Mouse (Mus musculus) stomach, embryonic 15.5 days (tissue): ENCODE data around the gene Sytl1. TPM values are rescaled to one million over a fixed set of nuclear protein-coding genes. Genes with fewer than 3 reads are reported as not detected.

Experiments
- ATAC-seq: fragments of 200-750 bp; cut with Nextera tagmentation; 2 replicates; pipeline ENCODE4 v1.8.0; 2017; ENCODE audit warnings: low read depth, moderate number of reproducible peaks, moderate TSS enrichment; ENCODE audit not compliant: insufficient read depth, low FRiP score
- H3K27ac ChIP-seq: fragments of 300-500 bp; sonication (generic); 2 replicates; pipeline ENCODE4 v1.5.1; 2015; ENCODE audit warnings: mild to moderate bottlenecking, inconsistent platforms
- H3K27me3 ChIP-seq: fragments of 300-500 bp; sonication (generic); replicated peaks from 2 replicates; pipeline ENCODE4 v1.6.1; 2015; ENCODE audit warnings: inconsistent platforms
- H3K36me3 ChIP-seq: fragments of 300-500 bp; sonication (generic); 2 replicates; pipeline ENCODE4 v1.6.1; 2015; ENCODE audit warnings: inconsistent platforms
- H3K4me1 ChIP-seq: fragments of 300-500 bp; sonication (generic); 2 replicates; pipeline ENCODE4 v1.6.1; 2015; ENCODE audit warnings: inconsistent platforms
- H3K4me2 ChIP-seq: fragments of 300-500 bp; sonication (generic); 2 replicates; pipeline ENCODE4 v1.6.1; 2015; ENCODE audit warnings: mild to moderate bottlenecking, inconsistent platforms
- H3K4me3 ChIP-seq: fragments of 300-500 bp; sonication (generic); replicated peaks from 2 replicates; pipeline ENCODE4 v1.5.1; 2015; ENCODE audit warnings: inconsistent platforms
- H3K9ac ChIP-seq: fragments of 300-500 bp; sonication (generic); 2 replicates; pipeline ENCODE4 v1.6.1; 2015; ENCODE audit warnings: inconsistent platforms
- H3K9me3 ChIP-seq: fragments of 300-500 bp; sonication (generic); 2 replicates; pipeline ENCODE4 v1.6.1; 2016; ENCODE audit warnings: inconsistent platforms
- WGBS: fragments of 180-500 bp; shearing (Covaris S2); methylation state at CpG from one replicate; pipeline ENCODE4 v1.1.7; 2015; 5-methylcytosine and 5-hydroxymethylcytosine counted together
- polyA plus RNA-seq: library from polyadenylated mRNA; unstranded; fragments of >200 nt; fragmentation: Nextera tagmentation; extraction: Ambion mirVana; gene quantifications from 2 replicates; pipeline ENCODE4 v1.2.1, GENCODE M21; 2015

The Sytl1 gene
- polyA plus RNA-seq, 1 experiment from 2014 or later: 29.0 TPM

- Histone ChIP-seq H3K4me3 (no peak overlapping the region), H3K4me1 (peaks cover 10% of the 10 kb centered on the region), H3K9ac (no peak overlapping the region), H3K9me3 (no peaks in the 10 kb centered on the region), H3K27me3 (no peaks in the 10 kb centered on the region), H3K4me2 (no peak overlapping the region), H3K36me3 (no peaks in the 10 kb centered on the region), H3K27ac (no peak overlapping the region)
- ATAC-seq: no peak; the same call in 1 of the 2 replicates
- 72% methylated on average over 8 of the region's 8 CpGs for WGBS
Observed at GRCm38 (mm10) chr4:133227636-133228035, 35.3 kb downstream of the Sytl1 start.

- Histone ChIP-seq H3K4me2 (no peak overlapping the region), H3K9me3 (no peaks in the 10 kb centered on the region), H3K4me1 (peaks cover 12% of the 10 kb centered on the region), H3K27me3 (0 out of 2 replicates have a peak, but pooled peaks cover 4% of the 10 kb centered on the region), H3K27ac (no peak overlapping the region), H3K9ac (no peak overlapping the region), H3K36me3 (no peaks in the 10 kb centered on the region), H3K4me3 (no peak overlapping the region)
- no peak for ATAC-seq
- WGBS: 72% methylated on average over 10 of the region's 10 CpGs
Observed at GRCm38 (mm10) chr4:133226073-133226472, 36.8 kb downstream of the Sytl1 start.

GRCm38 (mm10) chr4:133223875-133224274, 39.0 kb downstream of the Sytl1 start:
- H3K27ac ChIP-seq: peak overlapping the region; percentile 44; the same call in 1 of the 2 replicates
- no peak overlapping the region for H3K9ac ChIP-seq
- 53% methylated on average over 5 of the region's 5 CpGs for WGBS
- H3K27me3 ChIP-seq: 0 out of 2 replicates have a peak, but pooled peaks cover 8% of the 10 kb centered on the region
- peaks cover 16% of the 10 kb centered on the region for H3K4me1 ChIP-seq
- H3K9me3 ChIP-seq: no peaks in the 10 kb centered on the region
- H3K36me3 ChIP-seq: no peaks in the 10 kb centered on the region
- ATAC-seq: no peak
- H3K4me2 ChIP-seq: no peak overlapping the region
- no peak overlapping the region for H3K4me3 ChIP-seq

- Histone ChIP-seq H3K36me3 (no peaks in the 10 kb centered on the region), H3K27me3 (0 out of 2 replicates have a peak, but pooled peaks cover 8% of the 10 kb centered on the region), H3K27ac (no peak overlapping the region), H3K9ac (no peak overlapping the region), H3K4me3 (no peak overlapping the region), H3K9me3 (no peaks in the 10 kb centered on the region), H3K4me2 (no peak overlapping the region), H3K4me1 (peaks cover 16% of the 10 kb centered on the region)
- ATAC-seq: no peak
- WGBS: 82% methylated on average over 8 of the region's 8 CpGs
Observed at GRCm38 (mm10) chr4:133221701-133222100, 41.2 kb downstream of the Sytl1 start.

GRCm38 (mm10) chr4:133220656-133221055, 42.3 kb downstream of the Sytl1 start:
- H3K27ac ChIP-seq: no peak overlapping the region
- H3K27me3 ChIP-seq: 0 out of 2 replicates have a peak, but pooled peaks cover 8% of the 10 kb centered on the region
- no peaks in the 10 kb centered on the region for H3K9me3 ChIP-seq
- peak overlapping the region; percentile 44; the same call in 1 of the 2 replicates for H3K9ac ChIP-seq
- ATAC-seq: peak; percentile 23; the same call in 1 of the 2 replicates
- H3K4me3 ChIP-seq: peak overlapping the region; percentile 41
- H3K36me3 ChIP-seq: no peaks in the 10 kb centered on the region
- WGBS: 5% methylated on average over 25 of the region's 25 CpGs
- peaks cover 16% of the 10 kb centered on the region for H3K4me1 ChIP-seq
- peak overlapping the region; percentile 78 for H3K4me2 ChIP-seq

- no peak overlapping the region for H3K4me3 ChIP-seq
- no peak overlapping the region for H3K9ac ChIP-seq
- H3K4me1 ChIP-seq: peaks cover 13% of the 10 kb centered on the region; the same call in 1 of the 2 replicates
- no peak overlapping the region for H3K4me2 ChIP-seq
- WGBS: 91% methylated on average over 3 of the region's 3 CpGs
- no peaks in the 10 kb centered on the region for H3K9me3 ChIP-seq
- no peak for ATAC-seq
- no peak overlapping the region for H3K27ac ChIP-seq
- H3K27me3 ChIP-seq: peaks cover 15% of the 10 kb centered on the region
- H3K36me3 ChIP-seq: no peaks in the 10 kb centered on the region
Observed at GRCm38 (mm10) chr4:133218745-133219144, 44.2 kb downstream of the Sytl1 start.

- no peaks in the 10 kb centered on the region for H3K9me3 ChIP-seq
- 7% methylated on average over 5 of the region's 5 CpGs for WGBS
- H3K9ac ChIP-seq: no peak overlapping the region
Observed at GRCm38 (mm10) chr4:133217641-133218040, 45.3 kb downstream of the Sytl1 start.

GRCm38 (mm10) chr4:133213661-133214060, 49.3 kb downstream of the Sytl1 start:
- ATAC-seq: no peak

More at GRCm38 (mm10) chr4:133217641-133218040, 45.3 kb downstream of the Sytl1 start:
- Histone ChIP-seq H3K4me2 (no peak overlapping the region), H3K4me1 (peaks cover 19% of the 10 kb centered on the region), H3K27me3 (peaks cover 25% of the 10 kb centered on the region), H3K4me3 (no peak overlapping the region), H3K27ac (no peak overlapping the region), H3K36me3 (no peaks in the 10 kb centered on the region)
- ATAC-seq: no peak

GRCm38 (mm10) chr4:133213268-133213590, 49.7 kb downstream of the Sytl1 start:
- 3% methylated on average over 9 of the region's 9 CpGs for WGBS
- H3K27ac ChIP-seq: no peak overlapping the region
- peak overlapping the region; percentile 55 for H3K4me3 ChIP-seq
- peak overlapping the region; percentile 99 for H3K4me2 ChIP-seq
- H3K27me3 ChIP-seq: peaks cover 37% of the 10 kb centered on the region
- no peaks in the 10 kb centered on the region for H3K9me3 ChIP-seq
- H3K36me3 ChIP-seq: no peaks in the 10 kb centered on the region
- H3K9ac ChIP-seq: no peak overlapping the region
- no peak for ATAC-seq
- peaks cover 21% of the 10 kb centered on the region for H3K4me1 ChIP-seq

More at GRCm38 (mm10) chr4:133213661-133214060, 49.3 kb downstream of the Sytl1 start:
- H3K27me3 ChIP-seq: peaks cover 37% of the 10 kb centered on the region
- H3K9me3 ChIP-seq: no peaks in the 10 kb centered on the region
- H3K4me2 ChIP-seq: peak overlapping the region; percentile 99
- H3K4me3 ChIP-seq: peak overlapping the region; percentile 55; the same call in 1 of the 2 replicates
- no peak overlapping the region for H3K27ac ChIP-seq
- H3K4me1 ChIP-seq: peaks cover 21% of the 10 kb centered on the region
- H3K36me3 ChIP-seq: no peaks in the 10 kb centered on the region
- 26% methylated on average over 10 of the region's 10 CpGs for WGBS
- no peak overlapping the region for H3K9ac ChIP-seq

- ATAC-seq: peak; percentile 79
- peak overlapping the region; percentile 99 for H3K4me2 ChIP-seq
Observed at GRCm38 (mm10) chr4:133212562-133213267, 50.2 kb downstream of the Sytl1 start.

GRCm38 (mm10) chr4:133211751-133212561, 51.0 kb downstream of the Sytl1 start, which contains the start of the genes Cd164l2 and Gpr3:
Gene Cd164l2, plus strand, starts transcription at chr4:133212131.
Gene Gpr3, minus strand, starts transcription at chr4:133212536.
- Histone ChIP-seq H3K36me3 (no peaks in the 10 kb centered on the region), H3K27me3 (peaks cover 37% of the 10 kb centered on the region), H3K4me3 (peak within 1 kb of the TSS; percentile 55), H3K27ac (no peak within 1 kb of the TSS), H3K9me3 (no peaks in the 10 kb centered on the region), H3K4me1 (peaks cover 21% of the 10 kb centered on the region), H3K4me2 (peak within 1 kb of the TSS; percentile 99), H3K9ac (peak within 1 kb of the TSS; percentile 17; the same call in 1 of the 2 replicates)
- 3% methylated on average over 52 of the region's 52 CpGs for WGBS
- ATAC-seq: no peak; the same call in 1 of the 2 replicates

More at GRCm38 (mm10) chr4:133212562-133213267, 50.2 kb downstream of the Sytl1 start:
- Histone ChIP-seq H3K4me1 (peaks cover 21% of the 10 kb centered on the region), H3K36me3 (no peaks in the 10 kb centered on the region), H3K9me3 (no peaks in the 10 kb centered on the region), H3K27ac (no peak overlapping the region), H3K27me3 (peaks cover 37% of the 10 kb centered on the region), H3K4me3 (peak overlapping the region; percentile 55), H3K9ac (peak overlapping the region; percentile 17; the same call in 1 of the 2 replicates)
- 2% methylated on average over 44 of the region's 44 CpGs for WGBS
